Mouse (Mus musculus): ENCODE data around the gene Doc2g. TPM values are rescaled to one million over a fixed set of nuclear protein-coding genes. Genes with fewer than 3 reads are reported as not detected.

Gene Doc2g
- polyA plus RNA-seq (2017; shearing (Covaris generic)), result 3.5 TPM

GRCm38 (mm10) chr19:4003112-4003511, at the start of gene Doc2g:
TSS of gene Doc2g (plus strand) at chr19:4003313.

GRCm38 (mm10) chr19:3958470-3958869, 44.6 kb upstream of the Doc2g start, which contains the start of gene Aldh3b3:
TSS of gene Aldh3b3 (plus strand) at chr19:3958645.

GRCm38 (mm10) chr19:3972229-3972628, 30.9 kb upstream of the Doc2g start, which contains the start of gene Aldh3b2:
TSS of gene Aldh3b2 (plus strand) at chr19:3972328.

GRCm38 (mm10) chr19:3986334-3986733, 16.8 kb upstream of the Doc2g start, which contains the start of gene Acy3:
TSS of gene Acy3 (plus strand) at chr19:3986570.

GRCm38 (mm10) chr19:3992416-3992815, 10.7 kb upstream of the Doc2g start, which contains the start of gene Tbx10:
TSS of gene Tbx10 (plus strand) at chr19:3992752.

GRCm38 (mm10) chr19:4000119-4000900, 2.8 kb upstream of the Doc2g start, which contains the start of the genes Nudt8 and Gm49405:
TSS of gene Nudt8 (plus strand) at chr19:4000580.
TSS of gene Gm49405 (plus strand) at chr19:4000626.

GRCm38 (mm10) chr19:4012432-4013022, 9.4 kb downstream of the Doc2g start, which contains the start of gene Ndufv1:
TSS of gene Ndufv1 (minus strand) at chr19:4012806.

GRCm38 (mm10) chr19:4037788-4038232, 34.7 kb downstream of the Doc2g start, which contains the start of gene Gstp1:
TSS of gene Gstp1 (minus strand) at chr19:4037985.

GRCm38 (mm10) chr19:4045966-4046865, 43.1 kb downstream of the Doc2g start, which contains the start of gene Gstp2:
TSS of gene Gstp2 (minus strand) at chr19:4046023.

Other genes with a start within 250 kb of the Doc2g start
- 88.9 TPM for gene Kmt5b, start 235.9 kb upstream of the Doc2g start, polyA plus RNA-seq (2017; shearing (Covaris generic))
- gene Chka, start 151.5 kb upstream of the Doc2g start, polyA plus RNA-seq (2017; shearing (Covaris generic)), result 16.3 TPM
- 74.4 TPM for gene Tcirg1, start 96.2 kb upstream of the Doc2g start, polyA plus RNA-seq (2017; shearing (Covaris generic))
- gene Ndufs8, start 90.5 kb upstream of the Doc2g start, polyA plus RNA-seq (2017; shearing (Covaris generic)), result 187 TPM
- 0.23 TPM for gene Aldh3b1, start 73.5 kb upstream of the Doc2g start, polyA plus RNA-seq (2017; shearing (Covaris generic))
- gene Unc93b1, start 68.1 kb upstream of the Doc2g start, polyA plus RNA-seq (2017; shearing (Covaris generic)), result 37.5 TPM
- gene Aldh3b3, start 44.7 kb upstream of the Doc2g start, polyA plus RNA-seq (2017; shearing (Covaris generic)), result not detected
- not detected for gene Aldh3b2, start 31.0 kb upstream of the Doc2g start, polyA plus RNA-seq (2017; shearing (Covaris generic))
- gene Acy3, start 16.7 kb upstream of the Doc2g start, polyA plus RNA-seq (2017; shearing (Covaris generic)), result 0.60 TPM
- not detected for gene Tbx10, start 10.6 kb upstream of the Doc2g start, polyA plus RNA-seq (2017; shearing (Covaris generic))
- gene Nudt8, start 2.7 kb upstream of the Doc2g start, polyA plus RNA-seq (2017; shearing (Covaris generic)), result 17.6 TPM
- 2.0 TPM for gene Gm49405, start 2.7 kb upstream of the Doc2g start, polyA plus RNA-seq (2017; shearing (Covaris generic))
- 164 TPM for gene Ndufv1, start 9.5 kb downstream of the Doc2g start, polyA plus RNA-seq (2017; shearing (Covaris generic))
- 512 TPM for gene Gstp1, start 34.7 kb downstream of the Doc2g start, polyA plus RNA-seq (2017; shearing (Covaris generic))
- 2.0 TPM for gene Gstp2, start 42.7 kb downstream of the Doc2g start, polyA plus RNA-seq (2017; shearing (Covaris generic))
- gene Gstp3, start 56.3 kb downstream of the Doc2g start, polyA plus RNA-seq (2017; shearing (Covaris generic)), result 96.6 TPM
- not detected for gene Cabp2, start 78.3 kb downstream of the Doc2g start, polyA plus RNA-seq (2017; shearing (Covaris generic))
- 799 TPM for gene Cdk2ap2, start 93.9 kb downstream of the Doc2g start, polyA plus RNA-seq (2017; shearing (Covaris generic))
- 330 TPM for gene Pitpnm1, start 96.7 kb downstream of the Doc2g start, polyA plus RNA-seq (2017; shearing (Covaris generic))
- 195 TPM for gene Aip, start 122.5 kb downstream of the Doc2g start, polyA plus RNA-seq (2017; shearing (Covaris generic))
- gene Gpr152, start 136.5 kb downstream of the Doc2g start, polyA plus RNA-seq (2017; shearing (Covaris generic)), result not detected
- gene Cabp4, start 140.7 kb downstream of the Doc2g start, polyA plus RNA-seq (2017; shearing (Covaris generic)), result 0.41 TPM
- 394 TPM for gene Coro1b, start 145.3 kb downstream of the Doc2g start, polyA plus RNA-seq (2017; shearing (Covaris generic))
- gene Ptprcap, start 150.3 kb downstream of the Doc2g start, polyA plus RNA-seq (2017; shearing (Covaris generic)), result 1,480 TPM
- gene Rps6kb2, start 160.0 kb downstream of the Doc2g start, polyA plus RNA-seq (2017; shearing (Covaris generic)), result 49.1 TPM
- gene Carns1, start 172.2 kb downstream of the Doc2g start, polyA plus RNA-seq (2017; shearing (Covaris generic)), result 36.9 TPM
- 782 TPM for gene Tbc1d10c, start 188.0 kb downstream of the Doc2g start, polyA plus RNA-seq (2017; shearing (Covaris generic))
- gene Ppp1ca, start 188.8 kb downstream of the Doc2g start, polyA plus RNA-seq (2017; shearing (Covaris generic)), result 1,094 TPM
- 80.3 TPM for gene Rad9a, start 198.3 kb downstream of the Doc2g start, polyA plus RNA-seq (2017; shearing (Covaris generic))
- 38.4 TPM for gene Clcf1, start 210.9 kb downstream of the Doc2g start, polyA plus RNA-seq (2017; shearing (Covaris generic))
- 0.61 TPM for gene AC109138.7, start 211.0 kb downstream of the Doc2g start, polyA plus RNA-seq (2017; shearing (Covaris generic))
- 113 TPM for gene Pold4, start 228.6 kb downstream of the Doc2g start, polyA plus RNA-seq (2017; shearing (Covaris generic))